Mouse (Mus musculus): ENCODE data around the gene Drd3. TPM values are rescaled to one million over a fixed set of nuclear protein-coding genes. Genes with fewer than 3 reads are reported as not detected.

Gene Drd3
- polyA plus RNA-seq, 1 experiment from 2014 or later: not detected

DNA sequence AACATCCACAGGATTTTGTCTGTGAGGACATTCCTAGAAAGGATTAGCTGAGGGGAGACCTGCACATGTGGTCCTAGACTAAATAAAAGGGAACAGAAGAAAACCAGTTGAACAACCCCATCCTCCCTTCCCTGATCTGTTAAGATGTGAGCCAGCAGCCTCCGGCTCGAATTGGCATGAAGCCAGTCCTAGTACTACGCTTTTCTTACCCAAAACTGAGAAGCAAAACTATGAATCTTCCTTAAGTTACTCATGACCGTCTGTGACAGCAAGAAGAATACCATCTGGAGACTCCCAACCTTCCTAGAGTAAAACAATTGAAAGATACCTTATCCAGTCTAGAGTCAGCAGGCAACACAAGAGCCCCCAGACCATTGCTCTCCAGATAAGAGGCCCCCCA, 15.9 kb upstream of the Drd3 start:
- no peaks in the 10 kb centered on the region for H3K36me3 ChIP-seq (replicated peaks)
- H3K9me3 ChIP-seq: no peaks in the 10 kb centered on the region
- H3K4me3 ChIP-seq: no peak overlapping the region
- 88% methylated on average over 4 of the region's 4 CpGs for WGBS
- no peak for DNase-seq (ENCODE audit: low spot score)
- no peaks in the 10 kb centered on the region for H3K27me3 ChIP-seq (replicated peaks; ENCODE audit: low read depth, poor library complexity, severe bottlenecking)
- H3K4me1 ChIP-seq: no peaks in the 10 kb centered on the region
- H3K27ac ChIP-seq (replicated peaks): no peak overlapping the region

GRCm38 (mm10) chr16:43740936-43741335, 12.9 kb upstream of the Drd3 start:
- WGBS: 74% methylated on average over 2 of the region's 2 CpGs
- Histone ChIP-seq H3K9me3 (no peaks in the 10 kb centered on the region), H3K36me3 (replicated peaks) (no peaks in the 10 kb centered on the region), H3K4me3 (no peak overlapping the region), H3K27ac (replicated peaks) (no peak overlapping the region), H3K4me1 (no peaks in the 10 kb centered on the region), H3K27me3 (replicated peaks; ENCODE audit: low read depth, poor library complexity, severe bottlenecking) (no peaks in the 10 kb centered on the region)
- no peak for DNase-seq (ENCODE audit: low spot score)

GRCm38 (mm10) chr16:43748424-43748823, 5.4 kb upstream of the Drd3 start:
- Histone ChIP-seq H3K4me3 (no peak overlapping the region), H3K27ac (replicated peaks) (no peak overlapping the region), H3K4me1 (no peaks in the 10 kb centered on the region), H3K36me3 (replicated peaks) (no peaks in the 10 kb centered on the region), H3K27me3 (replicated peaks; ENCODE audit: low read depth, poor library complexity, severe bottlenecking) (no peaks in the 10 kb centered on the region), H3K9me3 (no peaks in the 10 kb centered on the region)
- DNase-seq (ENCODE audit: low spot score): no peak
- 80% methylated on average over 2 of the region's 2 CpGs for WGBS

DNA sequence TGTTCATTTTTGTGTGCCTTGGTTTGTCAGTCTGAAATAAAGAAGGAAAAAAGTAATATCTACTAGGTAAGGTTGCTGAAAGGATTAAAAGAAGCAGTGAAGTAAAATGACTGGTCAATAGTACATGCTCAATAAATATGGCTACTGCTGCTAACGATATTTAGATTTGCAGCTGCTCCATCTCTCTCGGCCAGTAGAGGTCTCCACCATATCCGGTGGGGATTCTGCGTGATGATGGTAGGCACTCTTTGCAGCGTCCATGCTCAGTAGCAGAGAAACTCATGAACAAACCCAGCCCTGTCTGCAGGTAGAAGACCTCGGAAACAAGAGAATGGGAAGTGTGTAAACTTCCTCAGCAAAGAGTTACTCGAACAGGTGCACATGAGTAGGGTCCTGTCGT, 926 bp upstream of the Drd3 start:
- Histone ChIP-seq H3K27ac (replicated peaks) (no peak overlapping the region), H3K36me3 (replicated peaks) (no peaks in the 10 kb centered on the region), H3K27me3 (replicated peaks; ENCODE audit: low read depth, poor library complexity, severe bottlenecking) (no peaks in the 10 kb centered on the region), H3K4me1 (0 out of 2 replicates have a peak, but pooled peaks cover 4% of the 10 kb centered on the region), H3K9me3 (no peaks in the 10 kb centered on the region), H3K4me3 (no peak overlapping the region)
- 84% methylated on average over 8 of the region's 8 CpGs for WGBS
- DNase-seq (ENCODE audit: low spot score): no peak

GRCm38 (mm10) chr16:43772358-43772757, 18.5 kb downstream of the Drd3 start:
- no peaks in the 10 kb centered on the region for H3K36me3 ChIP-seq (replicated peaks)
- H3K27me3 ChIP-seq (replicated peaks; ENCODE audit: low read depth, poor library complexity, severe bottlenecking): no peaks in the 10 kb centered on the region
- no peaks in the 10 kb centered on the region for H3K4me1 ChIP-seq

DNA sequence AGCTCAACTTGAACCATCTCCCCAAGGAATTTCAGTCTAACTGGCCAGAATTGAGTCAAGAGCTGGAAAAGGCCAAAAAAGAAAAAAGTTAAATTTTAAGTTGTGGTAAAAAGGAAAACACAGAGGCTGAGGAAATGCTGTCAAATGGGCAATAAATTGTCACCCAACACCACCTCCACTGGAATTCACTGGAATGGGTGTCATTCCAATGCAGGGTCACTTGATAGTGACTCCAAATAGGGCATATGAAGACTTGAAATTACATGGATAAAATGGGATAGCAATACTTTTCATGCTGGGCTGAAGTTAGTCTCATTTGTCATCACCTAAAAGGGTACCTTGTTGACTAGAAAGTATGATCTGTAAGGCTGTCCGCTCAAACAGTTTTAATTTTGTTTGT, 18.9 kb downstream of the Drd3 start:
- no peak for DNase-seq (ENCODE audit: low spot score)
- Histone ChIP-seq H3K4me3 (no peak overlapping the region), H3K4me1 (no peaks in the 10 kb centered on the region), H3K27ac (replicated peaks) (no peak overlapping the region), H3K36me3 (replicated peaks) (no peaks in the 10 kb centered on the region), H3K9me3 (no peaks in the 10 kb centered on the region), H3K27me3 (replicated peaks; ENCODE audit: low read depth, poor library complexity, severe bottlenecking) (no peaks in the 10 kb centered on the region)
- WGBS: 97% methylated on average over 1 of the region's 1 CpGs

More at GRCm38 (mm10) chr16:43772358-43772757, 18.5 kb downstream of the Drd3 start:
- no peaks in the 10 kb centered on the region for H3K9me3 ChIP-seq
- no peak overlapping the region for H3K4me3 ChIP-seq
- no peak for DNase-seq (ENCODE audit: low spot score)
- H3K27ac ChIP-seq (replicated peaks): no peak overlapping the region
- 90% methylated on average over 3 of the region's 3 CpGs for WGBS

GRCm38 (mm10) chr16:43773506-43773905, 19.7 kb downstream of the Drd3 start:
- Histone ChIP-seq H3K27me3 (replicated peaks; ENCODE audit: low read depth, poor library complexity, severe bottlenecking) (no peaks in the 10 kb centered on the region), H3K9me3 (no peaks in the 10 kb centered on the region), H3K4me3 (no peak overlapping the region), H3K27ac (replicated peaks) (no peak overlapping the region), H3K36me3 (replicated peaks) (no peaks in the 10 kb centered on the region), H3K4me1 (no peaks in the 10 kb centered on the region)
- WGBS: 90% methylated on average over 4 of the region's 4 CpGs
- DNase-seq (ENCODE audit: low spot score): no peak

GRCm38 (mm10) chr16:43776886-43777285, 23.1 kb downstream of the Drd3 start:
- WGBS: 86% methylated on average over 3 of the region's 3 CpGs
- no peak overlapping the region for H3K4me3 ChIP-seq
- no peaks in the 10 kb centered on the region for H3K36me3 ChIP-seq (replicated peaks)
- no peaks in the 10 kb centered on the region for H3K9me3 ChIP-seq
- no peaks in the 10 kb centered on the region for H3K27me3 ChIP-seq (replicated peaks; ENCODE audit: low read depth, poor library complexity, severe bottlenecking)
- no peak for DNase-seq (ENCODE audit: low spot score)
- no peaks in the 10 kb centered on the region for H3K4me1 ChIP-seq
- no peak overlapping the region for H3K27ac ChIP-seq (replicated peaks)

- peaks cover 27% of the 10 kb centered on the region for H3K4me1 ChIP-seq
- no peak overlapping the region for H3K27ac ChIP-seq (replicated peaks)
- no peak overlapping the region for H3K4me3 ChIP-seq
- DNase-seq (ENCODE audit: low spot score): no peak
- 48% methylated on average over 4 of the region's 4 CpGs for WGBS
- peaks cover 17% of the 10 kb centered on the region for H3K27me3 ChIP-seq (replicated peaks; ENCODE audit: low read depth, poor library complexity, severe bottlenecking)
- H3K36me3 ChIP-seq (replicated peaks): no peaks in the 10 kb centered on the region
- peaks cover 8% of the 10 kb centered on the region; the same call in 1 of the 2 replicates for H3K9me3 ChIP-seq
Measured at GRCm38 (mm10) chr16:43799541-43799940, 45.7 kb downstream of the Drd3 start.

GRCm38 (mm10) chr16:43800119-43800721, 46.4 kb downstream of the Drd3 start:
- H3K36me3 ChIP-seq (replicated peaks): no peaks in the 10 kb centered on the region
- 12% methylated on average over 13 of the region's 13 CpGs for WGBS
- peak; percentile 28 for DNase-seq (ENCODE audit: low spot score)
- H3K4me3 ChIP-seq: no peak overlapping the region
- peaks cover 27% of the 10 kb centered on the region for H3K4me1 ChIP-seq
- H3K9me3 ChIP-seq: peaks cover 8% of the 10 kb centered on the region; the same call in 1 of the 2 replicates
- H3K27me3 ChIP-seq (replicated peaks; ENCODE audit: low read depth, poor library complexity, severe bottlenecking): peaks cover 17% of the 10 kb centered on the region
- H3K27ac ChIP-seq (replicated peaks): no peak overlapping the region; the same call in 1 of the 2 replicates

DNA sequence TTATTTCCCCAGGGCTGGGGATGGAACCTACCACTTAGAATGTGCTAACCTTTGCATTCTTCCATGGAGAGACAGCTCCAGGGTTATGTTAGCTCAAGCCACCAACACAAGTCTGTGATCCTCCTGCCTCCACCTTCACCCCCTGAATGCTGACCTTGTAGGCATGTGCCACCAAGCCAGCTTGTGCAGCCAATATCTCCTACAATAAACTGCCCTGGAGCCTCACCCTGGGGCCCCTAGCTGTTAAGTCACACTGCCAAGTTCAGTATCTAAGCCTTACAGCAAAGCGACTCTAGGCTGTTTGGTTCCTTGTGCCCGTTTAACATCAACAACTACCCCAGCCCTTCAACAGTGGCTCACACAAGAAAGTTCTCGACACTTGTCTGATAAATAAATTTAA, 47.3 kb downstream of the Drd3 start:
- DNase-seq (ENCODE audit: low spot score): no peak
- H3K9me3 ChIP-seq: peaks cover 8% of the 10 kb centered on the region; the same call in 1 of the 2 replicates
- H3K36me3 ChIP-seq (replicated peaks): no peaks in the 10 kb centered on the region
- peaks cover 17% of the 10 kb centered on the region for H3K27me3 ChIP-seq (replicated peaks; ENCODE audit: low read depth, poor library complexity, severe bottlenecking)
- no peak overlapping the region for H3K4me3 ChIP-seq
- H3K4me1 ChIP-seq: peaks cover 27% of the 10 kb centered on the region
- WGBS: 60% methylated on average over 3 of the region's 3 CpGs
- H3K27ac ChIP-seq (replicated peaks): no peak overlapping the region

DNA sequence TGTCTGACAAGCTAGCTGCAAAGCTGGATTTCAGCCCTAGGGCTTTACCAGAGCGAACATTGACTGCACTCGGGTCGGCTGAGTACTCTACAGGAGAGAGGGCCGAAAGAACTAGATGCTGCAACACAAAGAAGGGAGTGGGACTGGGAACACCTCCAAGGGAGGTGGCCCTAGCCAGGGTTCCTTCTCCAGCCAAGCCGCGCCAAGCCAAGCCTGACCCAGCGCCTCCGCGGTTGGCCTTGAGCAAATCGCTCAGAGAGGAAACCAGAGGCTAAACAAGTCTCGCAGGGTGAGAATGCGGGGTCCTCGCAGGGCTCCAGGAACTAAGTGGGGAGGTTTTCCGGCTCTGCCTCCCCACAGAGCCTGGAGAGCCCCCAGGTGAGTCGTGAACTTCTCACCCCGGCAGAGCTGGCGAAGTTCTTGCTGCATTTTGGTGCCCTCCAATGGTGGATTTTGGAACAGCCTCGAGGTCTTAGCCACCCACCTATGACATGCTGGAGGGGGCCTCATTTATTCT, 48.0 kb downstream of the Drd3 start:
- H3K27ac ChIP-seq (replicated peaks): peak overlapping the region; percentile 83
- peaks cover 17% of the 10 kb centered on the region for H3K27me3 ChIP-seq (replicated peaks; ENCODE audit: low read depth, poor library complexity, severe bottlenecking)
- H3K4me3 ChIP-seq: peak overlapping the region; percentile 55
- H3K9me3 ChIP-seq: peaks cover 2% of the 10 kb centered on the region; the same call in 1 of the 2 replicates
- peaks cover 27% of the 10 kb centered on the region for H3K4me1 ChIP-seq
- no peaks in the 10 kb centered on the region for H3K36me3 ChIP-seq (replicated peaks)
- 2% methylated on average over 18 of the region's 18 CpGs for WGBS
- DNase-seq (ENCODE audit: low spot score): peak; percentile 79

DNA sequence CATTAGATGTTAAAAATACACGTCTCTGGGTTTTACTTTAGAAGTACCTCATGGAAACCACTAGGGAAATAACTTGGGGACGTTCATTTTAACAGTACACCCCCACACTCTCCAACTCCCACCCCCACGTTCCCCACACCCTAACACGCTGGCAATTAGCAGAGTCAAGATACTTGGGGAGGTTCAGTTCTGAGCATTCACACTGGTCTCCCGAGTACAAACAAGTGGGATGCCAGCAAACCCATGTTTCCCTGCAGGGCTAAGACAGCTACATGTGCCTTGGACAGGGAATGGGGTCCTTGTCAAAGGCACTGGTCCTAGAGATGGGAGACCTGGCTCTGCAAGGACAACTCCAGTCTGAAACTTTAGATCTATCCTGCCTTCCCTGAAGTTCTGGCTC, 48.6 kb downstream of the Drd3 start:
- WGBS: 54% methylated on average over 5 of the region's 5 CpGs
- no peak for DNase-seq (ENCODE audit: low spot score)
- H3K4me3 ChIP-seq: no peak overlapping the region
- H3K9me3 ChIP-seq: no peaks in the 10 kb centered on the region
- no peak overlapping the region for H3K27ac ChIP-seq (replicated peaks)
- peaks cover 27% of the 10 kb centered on the region for H3K4me1 ChIP-seq
- no peaks in the 10 kb centered on the region for H3K36me3 ChIP-seq (replicated peaks)
- H3K27me3 ChIP-seq (replicated peaks; ENCODE audit: low read depth, poor library complexity, severe bottlenecking): peaks cover 17% of the 10 kb centered on the region

Data from embryonic facial prominence, embryonic 10.5 days (tissue).